In the genomic region with DNA sequence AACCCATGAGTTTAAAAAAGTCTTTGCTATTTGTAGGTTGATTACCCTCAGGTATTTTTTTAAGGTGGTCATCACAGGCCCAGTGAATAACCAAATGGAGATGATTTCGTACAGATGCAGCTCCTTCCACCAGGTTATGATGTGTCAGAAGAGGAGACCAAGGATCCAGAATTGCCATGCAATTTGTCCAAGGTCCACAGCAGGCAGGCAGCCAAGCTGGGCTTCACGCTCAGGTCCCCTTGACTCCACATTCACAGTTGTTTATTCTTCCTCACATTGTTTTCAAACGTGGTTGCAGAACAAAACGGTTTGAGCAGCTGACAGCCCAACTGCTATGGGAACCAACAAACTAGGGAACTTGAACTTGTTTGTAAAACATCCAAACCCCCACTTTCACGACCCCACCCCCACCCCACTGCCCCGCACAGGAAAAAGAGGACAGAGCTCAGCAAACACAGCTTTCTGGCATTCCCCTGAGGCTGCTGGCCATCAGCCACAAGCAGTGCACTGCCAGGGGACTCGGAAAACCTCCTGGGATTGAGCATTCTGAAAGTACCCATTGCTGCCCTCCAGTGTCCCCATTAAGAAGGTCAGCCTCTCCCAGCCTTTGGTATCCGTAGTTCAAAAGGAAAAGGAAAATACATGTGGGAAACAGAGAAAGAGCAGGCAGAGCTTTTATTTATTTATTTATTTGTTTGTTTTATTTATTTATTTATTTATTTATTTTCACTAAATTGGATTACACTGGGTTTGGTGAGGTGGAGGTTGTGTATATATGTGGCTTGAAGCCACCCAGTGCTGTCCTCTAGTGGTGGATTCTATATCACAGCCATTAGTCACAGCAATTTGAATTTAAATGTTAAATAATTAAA, we compare ENCODE assay signal across 8 mouse cellular contexts. TPM values are rescaled to one million over a fixed set of nuclear protein-coding genes. Genes with fewer than 3 reads are reported as not detected.
A peak's percentile ranks its signal among the peaks of the same experiment; 100 is the strongest.
DNase-seq lines count a peak whose midpoint lies in the region; ATAC-seq and TF ChIP-seq lines count a peak whose summit lies in the region.

No protein-coding gene starts in this region.

- ATAC-seq in common myeloid progenitor, adult 5-6 weeks (replicated peaks; ENCODE audit: low read depth, poor library complexity, severe bottlenecking): peak; percentile 54
- peak; percentile 65; the same call in 1 of the 2 replicates for ATAC-seq in hindbrain, embryonic 14.5 days (ENCODE audit: low FRiP score)

- no peak overlapping the region for H3K27ac ChIP-seq in heart, adult 2 months
- no peak overlapping the region for H3K27ac ChIP-seq in hindbrain, embryonic 14.5 days

- H3K4me2 ChIP-seq in hindbrain, embryonic 14.5 days (replicated peaks): no peak overlapping the region

- H3K36me3 ChIP-seq in heart, adult 2 months (ENCODE audit: control insufficient read depth, insufficient read depth, low read length): no peaks in the 10 kb centered on the region
- no peaks in the 10 kb centered on the region for H3K36me3 ChIP-seq in hindbrain, embryonic 14.5 days (replicated peaks; ENCODE audit: control insufficient read depth, insufficient read depth)

- intact Hi-C loops in heart, adult 2 months (cut with DNase I): no loop called here
- intact Hi-C loops in heart, postnatal 25 days (cut with DNase I): no loop called here

- H3K79me2 ChIP-seq in heart, adult 2 months (replicated peaks; ENCODE audit: control insufficient read depth, insufficient read depth, low read length): no peaks in the 10 kb centered on the region

- TF ChIP-seq POLR2A in heart, adult 2 months (IDR thresholded peaks at IDR 0.05; ENCODE audit: insufficient read depth, low read depth, low read length): no peak

- DNase-seq in heart, adult 2 months: no peak
- no peak for DNase-seq in heart, postnatal 25 days (ENCODE audit: low spot score)
- DNase-seq in Muller cell, postnatal 12 days (ENCODE audit: inconsistent ontology term): peak; percentile 86
- peak; percentile 75 for DNase-seq in hindbrain, embryonic 14.5 days (ENCODE audit: low spot score)
- peak; percentile 64 to 66 for DNase-seq in layer of hippocampus, postnatal 36 days
- DNase-seq in right cerebral cortex, postnatal 10 days (ENCODE audit: low spot score in 2 of 2): peak; percentile 78 to 81
- no peak for DNase-seq in urinary bladder, postnatal 10 days (ENCODE audit: low spot score)

- H3K9ac ChIP-seq in heart, adult 2 months (ENCODE audit: low read depth, low read length): no peak overlapping the region
- H3K9ac ChIP-seq in hindbrain, embryonic 14.5 days: no peak overlapping the region

- WGBS in heart, adult 2 months: 18% methylated on average over 8 of the region's 8 CpGs
- 31% methylated on average over 8 of the region's 8 CpGs for WGBS in hindbrain, embryonic 14.5 days

- no peaks in the 10 kb centered on the region for H3K27me3 ChIP-seq in heart, adult 2 months (ENCODE audit: control insufficient read depth, insufficient read depth, low read length)
- H3K27me3 ChIP-seq in hindbrain, embryonic 14.5 days (ENCODE audit: control insufficient read depth, insufficient read depth, low read length): no peaks in the 10 kb centered on the region

- no peaks in the 10 kb centered on the region for H3K9me3 ChIP-seq in hindbrain, embryonic 14.5 days (ENCODE audit: control insufficient read depth, low read length)

- H3K4me1 ChIP-seq in heart, adult 2 months (ENCODE audit: control insufficient read depth, insufficient read depth, low read length): peaks cover 2% of the 10 kb centered on the region; the same call in 1 of the 2 replicates
- no peaks in the 10 kb centered on the region for H3K4me1 ChIP-seq in hindbrain, embryonic 14.5 days (replicated peaks; ENCODE audit: control insufficient read depth, insufficient read depth, low read length)

- TF ChIP-seq CTCF in heart, adult 2 months (IDR thresholded peaks at IDR 0.05): peak; percentile 87

- H3K4me3 ChIP-seq in heart, adult 2 months: no peak overlapping the region
- H3K4me3 ChIP-seq in hindbrain, embryonic 14.5 days (replicated peaks; ENCODE audit: low read length): no peak overlapping the region

- no peak for TF ChIP-seq EP300 in heart, adult 2 months (IDR thresholded peaks at IDR 0.05; ENCODE audit: insufficient read depth, low read depth, low read length)

RNA-seq across cellular contexts. Expression of gene Cdh5, which starts 24.6 kb away (rescaled TPM):
- 100 to 1,000 TPM; 112 to 115 TPM for total RNA-seq in heart, adult 2 months (2021)
- 113 and 128 TPM in 2 replicates for polyA plus RNA-seq in heart, adult 2 months (2012; rRNA removed)
- total RNA-seq in heart, postnatal 25 days (2021): 100 to 1,000 TPM; 127 to 153 TPM
- total RNA-seq in common myeloid progenitor, adult 5-6 weeks (2017): not detected in 2 replicates
- polyA plus RNA-seq in hindbrain, embryonic 14.5 days (2014; fragmentation: Nextera tagmentation; extraction: Ambion mirVana): 16.6 and 17.3 TPM in 2 replicates
- 1 to 10 TPM; 8.5 to 9.1 TPM for total RNA-seq in layer of hippocampus, postnatal 36 days (2021)

Comparison
In these comparisons a context has a peak if more than half of its experiments do, and no peak if none do; other contexts are left out.
1. DNase-seq: peak in Muller cell, postnatal 12 days (single experiment), hindbrain, embryonic 14.5 days (single experiment), layer of hippocampus, postnatal 36 days (2 of 2) and right cerebral cortex, postnatal 10 days (2 of 2); none in heart, adult 2 months (0 of 2), heart, postnatal 25 days (single experiment) and urinary bladder, postnatal 10 days (single experiment).
2. RNA of gene Cdh5, which starts 24.6 kb away (total RNA-seq): 127 to 153 TPM in heart, postnatal 25 days and 112 to 115 TPM in heart, adult 2 months; 8.5 to 9.1 TPM in layer of hippocampus, postnatal 36 days and not detected in common myeloid progenitor, adult 5-6 weeks; every median in the first group is over 10 times any median in the second.